Mouse (Mus musculus): Measurements from ENCODE around the gene Bbox1. TPM values are rescaled to one million over a fixed set of nuclear protein-coding genes. Genes with fewer than 3 reads are reported as not detected.

Bbox1 gene
- polyA plus RNA-seq, 1 experiment, result 1.3 TPM

- WGBS, result 72% methylated on average over 12 of the region's 12 CpGs
- no peaks in the 10 kb centered on the region for H3K27me3 ChIP-seq (replicated peaks; ENCODE audit: control insufficient read depth, insufficient read depth, low read length)
- no peaks in the 10 kb centered on the region for H3K36me3 ChIP-seq (ENCODE audit: control insufficient read depth, insufficient read depth, low read length)
- TF ChIP-seq POLR2A (IDR thresholded peaks at IDR 0.05; ENCODE audit: low read depth, low read length) (no peak), CTCF (conservative IDR thresholded peaks at IDR 0.05; ENCODE audit: insufficient read depth, insufficient read length, low read depth, low read length) (no peak)
- DNase-seq, result peak; percentile 78
- H3K4me1 ChIP-seq (ENCODE audit: control insufficient read depth, insufficient read depth, low read length), result peaks cover 3% of the 10 kb centered on the region; the same call in 1 of the 2 replicates
- H3K27ac ChIP-seq (ENCODE audit: insufficient read depth, low read depth, low read length), result peak overlapping the region; percentile 43; the same call in 1 of the 2 replicates
- no peak overlapping the region for H3K4me3 ChIP-seq (ENCODE audit: insufficient read depth, low read depth, low read length)
Observed at GRCm38 (mm10) chr2:110305358-110306283, 8.7 kb downstream of the Bbox1 start.

DNA sequence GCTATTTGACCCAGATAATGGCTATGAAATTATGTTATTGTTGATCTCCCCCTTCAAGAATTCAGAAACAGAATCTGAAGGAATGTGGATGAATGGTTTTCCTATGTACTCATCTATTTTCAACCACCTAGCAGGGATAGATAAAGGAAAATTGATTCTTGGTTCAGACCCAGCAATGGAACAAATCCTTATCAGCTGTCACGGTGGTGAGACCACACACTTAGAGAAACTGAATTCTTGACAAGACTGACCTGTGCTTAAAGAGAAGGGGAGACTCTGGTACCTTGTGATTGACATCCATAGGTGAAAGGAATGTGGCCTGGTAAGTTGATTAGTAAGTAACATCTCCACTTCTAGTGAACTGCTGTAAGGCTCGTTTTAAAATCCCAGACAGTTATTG is 12.1 kb downstream of the Bbox1 start:
- Histone ChIP-seq H3K4me1 (ENCODE audit: control insufficient read depth, insufficient read depth, low read length) (peaks cover 3% of the 10 kb centered on the region; the same call in 1 of the 2 replicates), H3K36me3 (ENCODE audit: control insufficient read depth, insufficient read depth, low read length) (no peaks in the 10 kb centered on the region), H3K27ac (ENCODE audit: insufficient read depth, low read depth, low read length) (no peak overlapping the region), H3K27me3 (replicated peaks; ENCODE audit: control insufficient read depth, insufficient read depth, low read length) (no peaks in the 10 kb centered on the region), H3K4me3 (ENCODE audit: insufficient read depth, low read depth, low read length) (no peak overlapping the region)
- TF ChIP-seq CTCF (conservative IDR thresholded peaks at IDR 0.05; ENCODE audit: insufficient read depth, insufficient read length, low read depth, low read length) (no peak), POLR2A (IDR thresholded peaks at IDR 0.05; ENCODE audit: low read depth, low read length) (no peak)
- DNase-seq, result no peak
- WGBS, result 38% methylated on average over 2 of the region's 2 CpGs

- TF ChIP-seq CTCF (conservative IDR thresholded peaks at IDR 0.05; ENCODE audit: insufficient read depth, insufficient read length, low read depth, low read length) (no peak), POLR2A (IDR thresholded peaks at IDR 0.05; ENCODE audit: low read depth, low read length) (no peak)
- no peaks in the 10 kb centered on the region for H3K36me3 ChIP-seq (ENCODE audit: control insufficient read depth, insufficient read depth, low read length)
- no peaks in the 10 kb centered on the region for H3K27me3 ChIP-seq (replicated peaks; ENCODE audit: control insufficient read depth, insufficient read depth, low read length)
- H3K4me3 ChIP-seq (ENCODE audit: insufficient read depth, low read depth, low read length), result no peak overlapping the region
- peaks cover 3% of the 10 kb centered on the region; the same call in 1 of the 2 replicates for H3K4me1 ChIP-seq (ENCODE audit: control insufficient read depth, insufficient read depth, low read length)
- DNase-seq, result no peak
- H3K27ac ChIP-seq (ENCODE audit: insufficient read depth, low read depth, low read length), result no peak overlapping the region
- WGBS, result 68% methylated on average over 3 of the region's 3 CpGs
Observed at GRCm38 (mm10) chr2:110301314-110301713, 13.0 kb downstream of the Bbox1 start.

GRCm38 (mm10) chr2:110294927-110295326 is 19.4 kb downstream of the Bbox1 start:
- H3K36me3 ChIP-seq (ENCODE audit: control insufficient read depth, insufficient read depth, low read length), result no peaks in the 10 kb centered on the region
- DNase-seq, result no peak
- no peak overlapping the region for H3K4me3 ChIP-seq (ENCODE audit: insufficient read depth, low read depth, low read length)
- no peak overlapping the region for H3K27ac ChIP-seq (ENCODE audit: insufficient read depth, low read depth, low read length)
- H3K27me3 ChIP-seq (replicated peaks; ENCODE audit: control insufficient read depth, insufficient read depth, low read length), result no peaks in the 10 kb centered on the region
- H3K4me1 ChIP-seq (ENCODE audit: control insufficient read depth, insufficient read depth, low read length), result no peaks in the 10 kb centered on the region
- WGBS, result 32% methylated on average over 3 of the region's 3 CpGs
- no peak for TF ChIP-seq POLR2A (IDR thresholded peaks at IDR 0.05; ENCODE audit: low read depth, low read length)
- TF ChIP-seq CTCF (conservative IDR thresholded peaks at IDR 0.05; ENCODE audit: insufficient read depth, insufficient read length, low read depth, low read length), result no peak

DNA sequence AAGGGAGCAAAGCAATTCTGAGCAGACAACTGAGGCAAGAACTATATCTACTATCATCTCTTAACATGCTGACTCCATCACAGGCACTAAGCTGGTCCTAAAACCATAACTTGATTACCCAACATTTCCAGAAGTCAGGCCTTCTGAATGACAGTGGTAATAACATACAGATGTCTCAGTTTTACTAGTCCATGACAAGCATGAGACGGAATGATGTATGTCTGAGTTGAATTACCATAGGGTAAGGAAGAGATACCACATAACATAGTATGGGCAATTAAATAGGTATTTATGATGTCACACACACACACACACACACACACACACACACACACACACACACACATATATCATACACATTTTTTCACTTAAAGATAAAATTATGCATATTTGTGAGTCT is 26.4 kb downstream of the Bbox1 start:
- no peaks in the 10 kb centered on the region for H3K27me3 ChIP-seq (replicated peaks; ENCODE audit: control insufficient read depth, insufficient read depth, low read length)
- no peak for DNase-seq
- no peak for TF ChIP-seq CTCF (conservative IDR thresholded peaks at IDR 0.05; ENCODE audit: insufficient read depth, insufficient read length, low read depth, low read length)
- TF ChIP-seq POLR2A (IDR thresholded peaks at IDR 0.05; ENCODE audit: low read depth, low read length), result no peak
- 94% methylated on average over 1 of the region's 1 CpGs for WGBS
- no peaks in the 10 kb centered on the region for H3K4me1 ChIP-seq (ENCODE audit: control insufficient read depth, insufficient read depth, low read length)
- H3K4me3 ChIP-seq (ENCODE audit: insufficient read depth, low read depth, low read length), result no peak overlapping the region
- no peak overlapping the region for H3K27ac ChIP-seq (ENCODE audit: insufficient read depth, low read depth, low read length)
- H3K36me3 ChIP-seq (ENCODE audit: control insufficient read depth, insufficient read depth, low read length), result no peaks in the 10 kb centered on the region

DNA sequence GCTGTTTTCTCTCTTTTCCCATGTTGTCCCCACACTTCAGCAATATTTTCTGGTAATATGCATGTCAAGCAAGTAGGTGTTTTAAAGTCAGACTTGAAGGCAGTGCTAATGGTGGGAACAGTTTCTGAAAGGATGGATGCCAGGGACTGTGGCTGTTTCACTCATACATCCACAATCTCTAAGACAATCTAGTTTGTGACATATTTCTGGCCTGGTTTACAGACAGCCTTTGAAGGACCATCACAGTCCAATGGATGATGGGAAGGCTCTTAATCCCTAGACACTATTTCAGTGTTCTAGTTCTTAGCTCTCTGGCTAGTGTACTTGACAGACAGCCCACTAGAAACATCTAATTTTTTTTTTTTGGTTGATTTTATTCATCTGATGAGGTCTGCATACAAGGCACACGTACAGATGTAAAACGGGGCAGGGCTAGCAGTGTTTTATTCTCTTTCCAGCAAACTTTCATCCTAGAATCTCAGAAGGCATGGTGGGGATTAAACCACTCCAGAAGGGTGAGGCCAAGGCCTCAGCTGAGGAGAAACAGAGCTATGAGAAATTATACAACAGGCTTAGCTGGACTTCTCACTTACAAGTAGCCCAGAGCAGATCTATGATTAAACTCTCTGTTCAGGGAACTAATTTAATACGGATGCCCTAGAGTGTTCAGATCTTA is 28.4 kb downstream of the Bbox1 start:
- TF ChIP-seq CTCF (conservative IDR thresholded peaks at IDR 0.05; ENCODE audit: insufficient read depth, insufficient read length, low read depth, low read length) (no peak), POLR2A (IDR thresholded peaks at IDR 0.05; ENCODE audit: low read depth, low read length) (no peak)
- H3K27ac ChIP-seq (ENCODE audit: insufficient read depth, low read depth, low read length), result no peak overlapping the region
- no peaks in the 10 kb centered on the region for H3K36me3 ChIP-seq (ENCODE audit: control insufficient read depth, insufficient read depth, low read length)
- WGBS, result 92% methylated on average over 3 of the region's 3 CpGs
- DNase-seq, result no peak
- H3K4me3 ChIP-seq (ENCODE audit: insufficient read depth, low read depth, low read length), result no peak overlapping the region
- H3K27me3 ChIP-seq (replicated peaks; ENCODE audit: control insufficient read depth, insufficient read depth, low read length), result no peaks in the 10 kb centered on the region
- H3K4me1 ChIP-seq (ENCODE audit: control insufficient read depth, insufficient read depth, low read length), result no peaks in the 10 kb centered on the region

DNA sequence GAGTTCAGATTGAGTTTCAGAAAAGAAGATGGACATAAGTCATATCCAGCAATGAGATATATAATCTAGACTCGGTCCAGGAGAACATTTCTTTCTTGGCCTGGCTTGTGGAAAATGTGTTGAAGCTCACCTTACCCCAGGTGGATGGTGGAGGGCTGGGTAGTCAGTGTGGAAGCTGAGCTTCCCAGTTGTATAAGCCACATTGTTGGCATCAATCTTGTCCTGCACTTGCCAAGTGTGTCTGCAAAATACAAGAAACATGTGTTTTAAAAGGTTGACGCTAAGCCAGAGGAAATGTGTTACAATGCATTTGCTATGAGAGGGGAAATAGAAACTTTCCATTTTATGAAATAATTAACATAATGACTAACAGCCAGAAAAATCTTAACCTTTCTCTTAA is 38.9 kb downstream of the Bbox1 start:
- no peak overlapping the region for H3K27ac ChIP-seq (ENCODE audit: insufficient read depth, low read depth, low read length)
- 64% methylated on average over 2 of the region's 2 CpGs for WGBS
- TF ChIP-seq POLR2A (IDR thresholded peaks at IDR 0.05; ENCODE audit: low read depth, low read length) (no peak), CTCF (conservative IDR thresholded peaks at IDR 0.05; ENCODE audit: insufficient read depth, insufficient read length, low read depth, low read length) (no peak)
- H3K27me3 ChIP-seq (replicated peaks; ENCODE audit: control insufficient read depth, insufficient read depth, low read length), result no peaks in the 10 kb centered on the region
- no peaks in the 10 kb centered on the region for H3K36me3 ChIP-seq (ENCODE audit: control insufficient read depth, insufficient read depth, low read length)
- no peak overlapping the region for H3K4me3 ChIP-seq (ENCODE audit: insufficient read depth, low read depth, low read length)
- DNase-seq, result no peak
- H3K4me1 ChIP-seq (ENCODE audit: control insufficient read depth, insufficient read depth, low read length), result no peaks in the 10 kb centered on the region; the same call in 1 of the 2 replicates
